21 mouse cellular contexts compared by ENCODE assay signal in the genomic region with DNA sequence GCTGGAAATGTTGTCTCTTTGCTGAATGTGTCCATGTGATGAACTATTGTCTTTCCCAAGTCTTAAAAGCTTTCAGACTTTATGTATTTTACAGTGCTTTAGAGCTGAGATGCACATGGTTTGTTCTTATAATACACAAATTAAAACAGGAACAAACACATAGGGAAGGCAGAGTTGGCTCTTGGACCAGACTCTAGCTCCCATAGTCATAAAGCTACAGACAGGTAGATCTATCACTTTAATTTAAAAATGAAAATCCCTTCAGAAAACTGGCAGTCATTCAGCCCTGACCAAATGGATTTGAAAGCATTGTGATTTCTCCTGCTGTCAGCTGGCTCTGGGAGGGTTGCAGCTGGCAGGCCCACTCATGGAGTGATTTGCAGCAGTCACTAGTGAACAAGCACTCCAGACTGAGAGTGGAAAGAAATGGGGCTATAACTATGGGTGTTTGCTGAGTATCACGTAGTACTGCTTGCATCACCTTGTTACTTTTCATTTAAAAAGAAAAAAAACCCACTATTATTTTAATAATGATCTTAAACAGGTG.
A peak's percentile ranks its signal among the peaks of the same experiment; 100 is the strongest.
DNase-seq lines count a peak whose midpoint lies in the region; ATAC-seq and TF ChIP-seq lines count a peak whose summit lies in the region.
"Had no signal": no experiment of that assay in that cellular context is flagged by ENCODE, and none has a peak within 500 bp of the region (broad histone marks: within the 10 kb centered on the region; RNA-seq: fewer than 3 reads in every experiment).

No protein-coding gene starts in this region.

- no peak overlapping the region for H3K9ac ChIP-seq in limb, embryonic 14.5 days (ENCODE audit: low read depth, low read length, severe bottlenecking)
- H3K9ac ChIP-seq: midbrain, embryonic 15.5 days; stomach, embryonic 15.5 days had no signal

- TF ChIP-seq POLR2A in limb, embryonic 14.5 days (IDR thresholded peaks at IDR 0.05; ENCODE audit: borderline replicate concordance, extremely low read depth, insufficient read depth, insufficient read length): no peak

- H3K4me2 ChIP-seq in limb, embryonic 14.5 days (replicated peaks; ENCODE audit: low read depth, low read length, severe bottlenecking): no peak overlapping the region
- H3K4me2 ChIP-seq: midbrain, embryonic 15.5 days; stomach, embryonic 15.5 days had no signal

- no peaks in the 10 kb centered on the region for H3K9me3 ChIP-seq in limb, embryonic 14.5 days (ENCODE audit: control insufficient read depth, low read length)
- H3K9me3 ChIP-seq in limb, embryonic 10.5 days (replicated peaks): no peaks in the 10 kb centered on the region
- H3K9me3 ChIP-seq: embryonic facial prominence, embryonic 10.5 days; midbrain, embryonic 15.5 days; stomach, embryonic 15.5 days had no signal

- peak; percentile 48 for DNase-seq in heart, adult 11 months
- no peak for DNase-seq in heart, adult 9 months (ENCODE audit: low spot score in 2 of 2)
- peak; percentile 32 for DNase-seq in limb, embryonic 14.5 days (ENCODE audit: low spot score)
- DNase-seq in limb, embryonic 10.5 days (ENCODE audit: low spot score): no peak
- peak; percentile 23 to 24 for DNase-seq in layer of hippocampus, adult 2 months (ENCODE audit: low spot score in 2 of 2)
- peak; percentile 22 to 50 for DNase-seq in layer of hippocampus, postnatal 14 days (ENCODE audit: low spot score in 2 of 2)
- no peak for DNase-seq in adrenal gland, postnatal 14 days
- no peak for DNase-seq in kidney, postnatal 10 days
- DNase-seq: heart, adult 18-20 months; heart, postnatal 4 days; kidney, adult 9 months; kidney, postnatal 36 days; liver; lung, adult 18-20 months; lung, postnatal 14 days; right cerebral cortex, postnatal 25 days; thymus, adult 18-20 months; thymus, postnatal 4 days had no signal

- H3K27ac ChIP-seq in limb, embryonic 14.5 days (replicated peaks; ENCODE audit: low read depth, low read length): no peak overlapping the region
- H3K27ac ChIP-seq in limb, embryonic 10.5 days: no peak overlapping the region
- no peak overlapping the region for H3K27ac ChIP-seq in layer of hippocampus, adult 2 months
- H3K27ac ChIP-seq: embryonic facial prominence, embryonic 10.5 days; midbrain, embryonic 15.5 days; stomach, embryonic 15.5 days had no signal

- no peaks in the 10 kb centered on the region for H3K36me3 ChIP-seq in limb, embryonic 14.5 days (ENCODE audit: control insufficient read depth, insufficient read depth, low read length)
- H3K36me3 ChIP-seq in limb, embryonic 10.5 days: no peaks in the 10 kb centered on the region
- H3K36me3 ChIP-seq: embryonic facial prominence, embryonic 10.5 days; midbrain, embryonic 15.5 days; stomach, embryonic 15.5 days had no signal

- no peak for TF ChIP-seq CTCF in layer of hippocampus, adult 2 months (conservative IDR thresholded peaks at IDR 0.05)

- WGBS in limb, embryonic 14.5 days: 42% methylated on average over 1 of the region's 1 CpGs
- WGBS in limb, embryonic 10.5 days: 92% methylated on average over 1 of the region's 1 CpGs

- no peak for ATAC-seq in limb, embryonic 14.5 days (ENCODE audit: low FRiP score, low read depth)
- ATAC-seq: midbrain, embryonic 15.5 days had no signal

- H3K4me3 ChIP-seq in limb, embryonic 14.5 days (replicated peaks; ENCODE audit: low read length): no peak overlapping the region
- H3K4me3 ChIP-seq in limb, embryonic 10.5 days: no peak overlapping the region
- H3K4me3 ChIP-seq in layer of hippocampus, adult 2 months: no peak overlapping the region
- H3K4me3 ChIP-seq: embryonic facial prominence, embryonic 10.5 days; midbrain, embryonic 15.5 days; stomach, embryonic 15.5 days had no signal

- peaks cover 7% of the 10 kb centered on the region; the same call in 1 of the 2 replicates for H3K4me1 ChIP-seq in limb, embryonic 14.5 days (ENCODE audit: control insufficient read depth, insufficient read depth, low read length)
- H3K4me1 ChIP-seq in limb, embryonic 10.5 days: 0 out of 2 replicates have a peak, but pooled peaks cover 4% of the 10 kb centered on the region
- H3K4me1 ChIP-seq: embryonic facial prominence, embryonic 10.5 days; midbrain, embryonic 15.5 days; stomach, embryonic 15.5 days had no signal

- H3K27me3 ChIP-seq in limb, embryonic 14.5 days (ENCODE audit: control insufficient read depth, insufficient read depth, low read length): no peaks in the 10 kb centered on the region
- H3K27me3 ChIP-seq in limb, embryonic 10.5 days (ENCODE audit: low read depth, poor library complexity, severe bottlenecking): no peaks in the 10 kb centered on the region
- H3K27me3 ChIP-seq: midbrain, embryonic 15.5 days; stomach, embryonic 15.5 days had no signal

Comparison
In these comparisons a context has a peak if more than half of its experiments do, and no peak if none do; other contexts are left out.
1. DNase-seq: peak in heart, adult 11 months (single experiment), limb, embryonic 14.5 days (single experiment), layer of hippocampus, adult 2 months (2 of 2) and layer of hippocampus, postnatal 14 days (2 of 2); none in heart, adult 9 months (0 of 2), limb, embryonic 10.5 days (single experiment), adrenal gland, postnatal 14 days (single experiment) and kidney, postnatal 10 days (single experiment).